Mouse (Mus musculus) ES-Bruce4 (cell line): ENCODE data around the gene Disp3.

Source experiments
- CTCF ChIP-seq: IDR thresholded peaks from one replicate; pipeline ENCODE4 v1.8.1; 2011; ENCODE audit warnings: low read depth, low read length
- EP300 ChIP-seq: IDR thresholded peaks from 2 replicates; pipeline ENCODE4 v1.6.1; 2011; ENCODE audit warnings: low read depth, low read length; ENCODE audit not compliant: insufficient read depth
- POLR2A ChIP-seq: IDR thresholded peaks from one replicate; pipeline ENCODE4 v1.8.1; 2011; ENCODE audit warnings: low read length; ENCODE audit not compliant: insufficient read depth

DNA sequence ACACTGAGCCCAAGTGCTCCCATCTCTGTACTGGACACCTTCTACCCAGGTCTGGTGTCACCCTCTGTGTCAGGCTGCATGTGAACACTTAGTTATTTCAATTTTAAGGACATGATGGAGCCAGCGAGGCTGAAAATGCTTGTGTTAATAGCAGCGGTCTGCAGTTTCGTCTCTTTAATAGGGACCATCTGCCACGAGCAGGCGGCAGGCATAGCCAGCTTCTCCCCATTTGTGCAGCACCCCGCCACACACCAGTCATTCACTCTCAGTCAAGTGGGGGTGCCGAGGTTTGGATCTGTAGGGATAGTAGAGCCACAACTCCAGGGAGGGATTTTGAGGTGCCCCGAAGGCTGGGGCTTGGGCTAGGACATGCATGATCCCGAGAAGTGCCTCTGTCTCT lies 47.4 kb downstream of the Disp3 start:
- TF ChIP-seq CTCF: no peak
- no peak for TF ChIP-seq POLR2A
- no peak for TF ChIP-seq EP300
